Mouse (Mus musculus) limb, embryonic 10.5 days (tissue): ENCODE data around the gene Rabgap1l. TPM values are rescaled to one million over a fixed set of nuclear protein-coding genes. Genes with fewer than 3 reads are reported as not detected.
A peak's percentile ranks its signal among the peaks of the same experiment; 100 is the strongest.

Experiments
- DNase-seq: peaks from one replicate; pipeline ENCODE4 v3.0.0-alpha.2; 2017; ENCODE audit warnings: low spot score
- H3K27ac ChIP-seq: fragments of 300-500 bp; sonication (generic); 2 replicates; pipeline ENCODE4 v1.5.1; 2016; ENCODE audit warnings: mild to moderate bottlenecking
- H3K27me3 ChIP-seq: fragments of 300-500 bp; sonication (generic); 2 replicates; pipeline ENCODE4 v1.6.1; 2016; ENCODE audit warnings: low read depth, mild to moderate bottlenecking; ENCODE audit not compliant: poor library complexity, severe bottlenecking
- H3K36me3 ChIP-seq: fragments of 300-500 bp; sonication (generic); 2 replicates; pipeline ENCODE4 v1.6.1; 2016; ENCODE audit warnings: mild to moderate bottlenecking, moderate library complexity
- H3K4me1 ChIP-seq: fragments of 300-500 bp; sonication (generic); 2 replicates; pipeline ENCODE4 v1.6.1; 2016
- H3K4me3 ChIP-seq: fragments of 300-500 bp; sonication (generic); 2 replicates; pipeline ENCODE4 v1.5.1; 2016; ENCODE audit warnings: mild to moderate bottlenecking, moderate library complexity
- H3K9me3 ChIP-seq: fragments of 300-500 bp; sonication (generic); replicated peaks from 2 replicates; pipeline ENCODE4 v1.6.1; 2016; ENCODE audit warnings: mild to moderate bottlenecking
- WGBS: fragments of 180-500 bp; shearing (Covaris S2); methylation state at CpG from one replicate; pipeline ENCODE4 v1.1.7; 2016; 5-methylcytosine and 5-hydroxymethylcytosine counted together
- polyA plus RNA-seq: library from polyadenylated mRNA; unstranded; fragments of >200 nt; fragmentation: Nextera tagmentation; extraction: Ambion mirVana; gene quantifications from 2 replicates; pipeline ENCODE4 v1.2.1, GENCODE M21; 2016

Gene Rabgap1l
- polyA plus RNA-seq, 1 experiment from 2014 or later: 12.5 TPM

DNA sequence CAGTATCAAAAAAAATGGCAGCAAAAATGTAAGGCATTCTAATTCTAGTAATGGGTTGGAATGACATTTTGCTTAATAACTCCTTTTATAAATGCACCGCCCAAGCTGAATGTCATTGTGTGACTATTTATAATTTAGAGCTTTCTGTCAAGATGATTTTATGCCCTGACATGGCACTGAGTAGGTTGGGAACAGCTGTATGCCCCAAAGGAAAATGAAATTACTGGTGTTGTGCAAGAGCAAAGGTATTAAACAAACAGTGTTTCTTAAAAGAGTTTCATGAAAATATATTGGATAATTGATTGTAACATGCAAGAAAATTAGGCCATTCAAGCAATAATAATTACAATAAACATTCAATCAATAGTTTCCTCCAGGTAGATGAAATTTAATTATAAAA lies 198.4 kb downstream of the Rabgap1l start:
- WGBS: 89% methylated on average over 1 of the region's 1 CpGs
- no peaks in the 10 kb centered on the region for H3K36me3 ChIP-seq
- H3K4me3 ChIP-seq: no peak overlapping the region
- no peaks in the 10 kb centered on the region for H3K9me3 ChIP-seq
- H3K27ac ChIP-seq: no peak overlapping the region
- DNase-seq: no peak
- peaks cover 13% of the 10 kb centered on the region for H3K4me1 ChIP-seq
- no peaks in the 10 kb centered on the region for H3K27me3 ChIP-seq

GRCm38 (mm10) chr1:160594066-160594465 lies 198.9 kb downstream of the Rabgap1l start:
- Histone ChIP-seq H3K27ac (no peak overlapping the region), H3K4me1 (peaks cover 13% of the 10 kb centered on the region), H3K9me3 (no peaks in the 10 kb centered on the region), H3K4me3 (no peak overlapping the region), H3K36me3 (no peaks in the 10 kb centered on the region), H3K27me3 (no peaks in the 10 kb centered on the region)
- WGBS: 92% methylated on average over 4 of the region's 4 CpGs
- no peak for DNase-seq

DNA sequence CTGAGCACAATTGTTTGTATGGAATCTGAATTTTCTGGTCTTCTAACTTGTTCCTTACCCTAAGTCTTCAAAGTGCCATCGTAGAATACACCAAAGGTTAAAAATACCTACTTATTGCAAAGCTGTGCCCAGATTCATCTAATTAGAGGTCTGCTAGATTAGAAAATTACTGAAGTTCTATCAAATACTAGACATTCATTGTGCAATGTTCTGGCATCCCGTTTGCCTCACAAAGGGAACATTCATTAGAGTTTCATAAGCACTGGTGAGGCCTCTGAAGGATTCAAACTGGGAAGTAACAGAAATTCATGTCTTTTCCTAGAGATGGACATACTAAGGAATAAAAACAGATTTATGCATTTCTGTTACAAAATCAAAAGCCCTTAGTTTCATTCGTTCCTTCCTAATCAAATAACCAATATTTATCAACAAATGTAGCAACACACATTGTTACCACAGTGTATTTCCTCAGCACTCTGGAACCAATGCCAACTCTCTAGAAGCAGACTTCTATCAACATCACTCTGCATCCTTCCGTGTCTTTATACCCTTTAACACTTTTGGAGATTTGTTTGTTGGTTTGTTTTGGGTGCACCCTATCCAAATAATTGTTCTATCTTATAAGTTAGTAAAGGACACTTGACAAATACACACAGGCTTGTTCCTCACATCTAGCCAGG lies 204.0 kb downstream of the Rabgap1l start:
- H3K4me3 ChIP-seq: no peak overlapping the region
- no peak overlapping the region for H3K27ac ChIP-seq
- WGBS: 88% methylated on average over 4 of the region's 4 CpGs
- no peaks in the 10 kb centered on the region for H3K27me3 ChIP-seq
- DNase-seq: no peak
- no peaks in the 10 kb centered on the region for H3K4me1 ChIP-seq
- no peaks in the 10 kb centered on the region for H3K9me3 ChIP-seq
- no peaks in the 10 kb centered on the region for H3K36me3 ChIP-seq

GRCm38 (mm10) chr1:160579309-160580233 lies 213.4 kb downstream of the Rabgap1l start:
- Histone ChIP-seq H3K4me3 (no peak overlapping the region), H3K4me1 (no peaks in the 10 kb centered on the region), H3K27me3 (no peaks in the 10 kb centered on the region), H3K9me3 (no peaks in the 10 kb centered on the region), H3K27ac (no peak overlapping the region), H3K36me3 (no peaks in the 10 kb centered on the region)
- 83% methylated on average over 12 of the region's 12 CpGs for WGBS
- DNase-seq: no peak

DNA sequence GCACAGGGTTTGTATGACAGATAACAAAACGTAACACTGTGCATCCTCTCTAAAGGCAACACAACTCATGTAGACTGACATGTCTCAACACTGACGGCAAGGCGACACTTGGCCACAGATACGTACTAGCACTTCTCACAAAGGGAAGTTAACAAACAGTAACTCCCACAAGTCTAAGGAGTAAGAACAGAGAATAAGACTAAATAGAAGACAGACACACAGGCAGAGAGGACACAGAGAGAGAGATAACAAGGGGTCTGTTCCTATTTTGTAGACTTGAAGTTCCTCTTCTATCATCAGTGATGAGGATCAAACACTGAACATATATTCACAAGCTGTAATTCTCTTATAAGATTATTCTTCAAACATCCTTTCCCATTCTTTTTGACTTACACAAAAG lies 216.9 kb downstream of the Rabgap1l start:
- WGBS: 92% methylated on average over 4 of the region's 4 CpGs
- no peak for DNase-seq

DNA sequence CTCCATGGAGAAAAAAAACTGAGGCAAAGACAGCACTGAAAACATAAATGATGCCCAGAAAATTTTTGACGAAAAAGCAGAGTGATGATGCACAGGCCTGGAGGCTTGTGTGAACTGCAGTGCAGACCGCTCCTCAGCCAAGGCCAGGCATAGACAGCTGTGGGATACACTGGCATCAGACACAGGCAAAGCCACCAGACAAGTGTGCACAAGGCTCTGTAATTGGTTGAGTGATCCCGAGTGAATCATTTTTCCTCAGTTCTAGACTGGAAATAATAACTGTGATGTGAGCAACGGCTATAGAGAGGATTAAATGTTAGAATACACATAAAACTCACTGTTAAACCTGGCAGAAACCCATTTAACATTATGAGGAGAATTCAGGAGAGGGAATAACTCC lies 219.0 kb downstream of the Rabgap1l start:
- Histone ChIP-seq H3K4me3 (no peak overlapping the region), H3K27ac (no peak overlapping the region), H3K9me3 (no peaks in the 10 kb centered on the region), H3K36me3 (no peaks in the 10 kb centered on the region), H3K4me1 (no peaks in the 10 kb centered on the region), H3K27me3 (no peaks in the 10 kb centered on the region)
- 85% methylated on average over 4 of the region's 4 CpGs for WGBS
- DNase-seq: no peak

More for the DNA sequence above, 216.9 kb downstream of the Rabgap1l start:
- Histone ChIP-seq H3K4me3 (no peak overlapping the region), H3K36me3 (no peaks in the 10 kb centered on the region), H3K27ac (no peak overlapping the region), H3K27me3 (no peaks in the 10 kb centered on the region), H3K9me3 (no peaks in the 10 kb centered on the region), H3K4me1 (no peaks in the 10 kb centered on the region)

- H3K4me1 ChIP-seq: no peaks in the 10 kb centered on the region
- H3K36me3 ChIP-seq: no peaks in the 10 kb centered on the region
- no peak for DNase-seq
- H3K9me3 ChIP-seq: no peaks in the 10 kb centered on the region
- no peak overlapping the region for H3K4me3 ChIP-seq
- no peak overlapping the region for H3K27ac ChIP-seq
- WGBS: 39% methylated on average over 4 of the region's 4 CpGs
- H3K27me3 ChIP-seq: no peaks in the 10 kb centered on the region
Observed at GRCm38 (mm10) chr1:160566458-160566857, 226.6 kb downstream of the Rabgap1l start.

- peak; percentile 30 for DNase-seq
- H3K27me3 ChIP-seq: no peaks in the 10 kb centered on the region
- H3K36me3 ChIP-seq: no peaks in the 10 kb centered on the region
- H3K4me3 ChIP-seq: no peak overlapping the region
- 71% methylated on average over 1 of the region's 1 CpGs for WGBS
- H3K9me3 ChIP-seq: no peaks in the 10 kb centered on the region
- no peaks in the 10 kb centered on the region for H3K4me1 ChIP-seq
- no peak overlapping the region for H3K27ac ChIP-seq
Observed at GRCm38 (mm10) chr1:160561381-160561780, 231.6 kb downstream of the Rabgap1l start.

DNA sequence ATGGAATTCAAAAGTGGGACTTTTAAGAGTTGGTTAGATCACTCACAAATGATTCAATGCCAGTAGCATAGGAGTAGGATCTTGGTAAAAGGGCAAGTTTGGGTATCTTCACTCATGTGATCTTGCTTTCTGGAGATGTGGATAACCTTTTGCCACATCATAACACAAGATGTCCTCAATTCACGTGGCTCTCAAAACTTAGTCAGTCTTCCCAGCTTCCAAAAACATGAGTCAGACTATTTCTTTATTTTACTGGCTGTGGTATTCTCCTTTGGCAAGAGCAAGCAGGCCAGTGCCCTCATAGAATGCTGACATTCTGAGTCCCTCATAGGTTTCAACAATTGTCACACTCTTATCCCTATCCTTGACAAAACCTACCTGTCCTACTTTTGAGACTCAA lies 242.4 kb downstream of the Rabgap1l start:
- no peak for DNase-seq
- Histone ChIP-seq H3K27me3 (no peaks in the 10 kb centered on the region), H3K9me3 (no peaks in the 10 kb centered on the region), H3K4me3 (no peak overlapping the region), H3K4me1 (peaks cover 6% of the 10 kb centered on the region), H3K27ac (no peak overlapping the region), H3K36me3 (no peaks in the 10 kb centered on the region)
- 79% methylated on average over 1 of the region's 1 CpGs for WGBS

GRCm38 (mm10) chr1:160547934-160548876 lies 244.8 kb downstream of the Rabgap1l start:
- H3K4me3 ChIP-seq: no peak overlapping the region
- H3K27me3 ChIP-seq: no peaks in the 10 kb centered on the region
- no peak overlapping the region for H3K27ac ChIP-seq
- 50% methylated on average over 4 of the region's 4 CpGs for WGBS
- peaks cover 6% of the 10 kb centered on the region for H3K4me1 ChIP-seq
- DNase-seq: no peak
- no peaks in the 10 kb centered on the region for H3K9me3 ChIP-seq
- no peaks in the 10 kb centered on the region for H3K36me3 ChIP-seq

GRCm38 (mm10) chr1:160535649-160536048 lies 257.4 kb downstream of the Rabgap1l start:
- no peak overlapping the region for H3K27ac ChIP-seq
- H3K36me3 ChIP-seq: no peaks in the 10 kb centered on the region
- no peaks in the 10 kb centered on the region for H3K4me1 ChIP-seq
- 92% methylated on average over 8 of the region's 8 CpGs for WGBS
- no peaks in the 10 kb centered on the region for H3K9me3 ChIP-seq
- no peaks in the 10 kb centered on the region for H3K27me3 ChIP-seq
- H3K4me3 ChIP-seq: no peak overlapping the region
- no peak for DNase-seq

- no peaks in the 10 kb centered on the region for H3K27me3 ChIP-seq
Observed at GRCm38 (mm10) chr1:160534571-160535335, 258.3 kb downstream of the Rabgap1l start.

More at GRCm38 (mm10) chr1:160534571-160535335, 258.3 kb downstream of the Rabgap1l start:
- DNase-seq: no peak
- H3K27ac ChIP-seq: no peak overlapping the region
- H3K4me3 ChIP-seq: no peak overlapping the region
- H3K36me3 ChIP-seq: no peaks in the 10 kb centered on the region
- no peaks in the 10 kb centered on the region for H3K4me1 ChIP-seq
- WGBS: 96% methylated on average over 2 of the region's 2 CpGs
- no peaks in the 10 kb centered on the region for H3K9me3 ChIP-seq
